Comparison of ENCODE assay signal across 8 mouse cellular contexts in genomic region chr10:97564957-97565856, GRCm38 (mm10). TPM values are rescaled to one million over a fixed set of nuclear protein-coding genes. Genes with fewer than 3 reads are reported as not detected.
DNase-seq lines count a peak whose midpoint lies in the region; ATAC-seq and TF ChIP-seq lines count a peak whose summit lies in the region.

Lum (plus strand) TSS chr10:97565128.

- peak within 1 kb of the TSS; percentile 65 for H3K27ac ChIP-seq in heart, adult 2 months
- H3K27ac ChIP-seq in limb, embryonic 11.5 days (replicated peaks; ENCODE audit: low read depth, low read length) = peak within 1 kb of the TSS; percentile 63
- H3K27ac ChIP-seq in stomach, embryonic 16.5 days (ENCODE audit: low read length) = peak within 1 kb of the TSS; percentile 87

- no peak for TF ChIP-seq EP300 in heart, adult 2 months (IDR thresholded peaks at IDR 0.05; ENCODE audit: insufficient read depth, low read depth, low read length)

- DNase-seq in adrenal gland, postnatal 36 days = no peak
- DNase-seq in embryo, embryonic 11 days = peak; percentile 57
- peak; percentile 22 to 29 for DNase-seq in heart, adult 2 months
- peak; percentile 61 for DNase-seq in limb, embryonic 11.5 days (ENCODE audit: low spot score)
- DNase-seq in cerebellum, adult 18-20 months = no peak
- DNase-seq in layer of hippocampus, postnatal 25 days (ENCODE audit: extremely low spot score in 1 of 2, low spot score in 1 of 2) = no peak

- 0 out of 2 replicates have a peak, but pooled peaks cover 1% of the 10 kb centered on the region for H3K4me1 ChIP-seq in heart, adult 2 months (ENCODE audit: control insufficient read depth, insufficient read depth, low read length)
- no peaks in the 10 kb centered on the region for H3K4me1 ChIP-seq in limb, embryonic 11.5 days (ENCODE audit: control insufficient read depth, insufficient read depth, low read length)
- H3K4me1 ChIP-seq in stomach, embryonic 16.5 days (ENCODE audit: control insufficient read depth, insufficient read depth, low read length) = no peaks in the 10 kb centered on the region

- no peak within 1 kb of the TSS for H3K9ac ChIP-seq in heart, adult 2 months (ENCODE audit: low read depth, low read length)
- no peak within 1 kb of the TSS for H3K9ac ChIP-seq in limb, embryonic 11.5 days (ENCODE audit: low read length)
- H3K9ac ChIP-seq in stomach, embryonic 16.5 days (ENCODE audit: low read length) = peak within 1 kb of the TSS; percentile 58

- no peaks in the 10 kb centered on the region for H3K27me3 ChIP-seq in heart, adult 2 months (ENCODE audit: control insufficient read depth, insufficient read depth, low read length)
- no peaks in the 10 kb centered on the region for H3K27me3 ChIP-seq in limb, embryonic 11.5 days (ENCODE audit: control insufficient read depth, insufficient read depth, low read length)
- no peaks in the 10 kb centered on the region for H3K27me3 ChIP-seq in stomach, embryonic 16.5 days (ENCODE audit: control insufficient read depth, insufficient read depth, low read length)

- no peak for TF ChIP-seq CTCF in heart, adult 2 months (IDR thresholded peaks at IDR 0.05)

- TF ChIP-seq POLR2A in heart, adult 2 months (IDR thresholded peaks at IDR 0.05; ENCODE audit: insufficient read depth, low read depth, low read length) = peak; percentile 24; the same call in 1 of the 2 replicates

- ATAC-seq in limb, embryonic 11.5 days (ENCODE audit: insufficient number of reproducible peaks, low FRiP score, low TSS enrichment, low read depth) = peak; percentile 84
- peak; percentile 64; the same call in 1 of the 2 replicates for ATAC-seq in stomach, embryonic 16.5 days (ENCODE audit: insufficient read depth, low FRiP score)
- no peak for ATAC-seq in erythroid progenitor cell, adult 5-6 weeks (replicated peaks; ENCODE audit: low FRiP score, poor library complexity, severe bottlenecking)

- intact Hi-C loops in heart, adult 2 months (cut with DNase I) = loop anchor here (5.0 kb wide), 2 partner anchors 102 to 188 kb away; no protein-coding TSS in a partner anchor

- 44% methylated on average over 10 of the region's 10 CpGs for WGBS in heart, adult 2 months
- 27% methylated on average over 10 of the region's 10 CpGs for WGBS in limb, embryonic 11.5 days
- 40% methylated on average over 10 of the region's 10 CpGs for WGBS in stomach, embryonic 16.5 days

- H3K4me2 ChIP-seq in limb, embryonic 11.5 days (ENCODE audit: low read depth, severe bottlenecking) = peak within 1 kb of the TSS; percentile 26; the same call in 1 of the 2 replicates
- peak within 1 kb of the TSS; percentile 43 for H3K4me2 ChIP-seq in stomach, embryonic 16.5 days (ENCODE audit: low read depth, low read length)

- no peaks in the 10 kb centered on the region for H3K36me3 ChIP-seq in heart, adult 2 months (ENCODE audit: control insufficient read depth, insufficient read depth, low read length)
- no peaks in the 10 kb centered on the region for H3K36me3 ChIP-seq in limb, embryonic 11.5 days (ENCODE audit: control insufficient read depth, insufficient read depth, low read length)
- peaks cover 5% of the 10 kb centered on the region for H3K36me3 ChIP-seq in stomach, embryonic 16.5 days (ENCODE audit: control insufficient read depth, insufficient read depth, low read length)

- H3K9me3 ChIP-seq in limb, embryonic 11.5 days (ENCODE audit: control insufficient read depth, low read length) = no peaks in the 10 kb centered on the region
- H3K9me3 ChIP-seq in stomach, embryonic 16.5 days (replicated peaks; ENCODE audit: control insufficient read depth, low read length) = no peaks in the 10 kb centered on the region

- H3K4me3 ChIP-seq in heart, adult 2 months = peak within 1 kb of the TSS; percentile 13
- no peak within 1 kb of the TSS for H3K4me3 ChIP-seq in limb, embryonic 11.5 days (ENCODE audit: low read depth, low read length)
- peak within 1 kb of the TSS; percentile 35 for H3K4me3 ChIP-seq in stomach, embryonic 16.5 days (replicated peaks; ENCODE audit: low read length)

- H3K79me2 ChIP-seq in heart, adult 2 months (replicated peaks; ENCODE audit: control insufficient read depth, insufficient read depth, low read length) = no peaks in the 10 kb centered on the region

RNA-seq across cellular contexts. Expression of gene Lum, which starts in this region (rescaled TPM):
- 10 to 100 TPM; 16.6 to 22.6 TPM for total RNA-seq in adrenal gland, postnatal 36 days (2021)
- 10 to 100 TPM; 30.9 to 58.8 TPM for total RNA-seq in heart, adult 2 months (2021)
- polyA plus RNA-seq in heart, adult 2 months (2012; rRNA removed) = 39.7 and 136 TPM in 2 replicates
- polyA plus RNA-seq in limb, embryonic 11.5 days (2014; fragmentation: Nextera tagmentation; extraction: Ambion mirVana) = 58.0 and 58.1 TPM in 2 replicates
- 301 and 315 TPM in 2 replicates for polyA plus RNA-seq in stomach, embryonic 16.5 days (2015; fragmentation: Nextera tagmentation; extraction: Ambion mirVana)
- 1 to 10 TPM; 2.0 to 2.9 TPM for total RNA-seq in layer of hippocampus, postnatal 25 days (2021)
- not detected in 2 replicates for total RNA-seq in erythroid progenitor cell, adult 5-6 weeks (2015; ENCODE audit: low replicate concordance)
- total RNA-seq in erythroid progenitor cell, adult 5-6 weeks (2017; ENCODE audit: low replicate concordance) = 0.51 and 0.98 TPM in 2 replicates

Comparison
In these comparisons a context has a peak if more than half of its experiments do, and no peak if none do; other contexts are left out.
1. RNA of gene Lum (total RNA-seq): 30.9 to 58.8 TPM in heart, adult 2 months and 16.6 to 22.6 TPM in adrenal gland, postnatal 36 days; 2.0 to 2.9 TPM in layer of hippocampus, postnatal 25 days and 0.51 to 0.98 TPM in erythroid progenitor cell, adult 5-6 weeks; every median in the first group is over 4 times any median in the second.
2. DNase-seq: peak in embryo, embryonic 11 days (single experiment), heart, adult 2 months (2 of 2) and limb, embryonic 11.5 days (single experiment); none in adrenal gland, postnatal 36 days (0 of 2), cerebellum, adult 18-20 months (0 of 2) and layer of hippocampus, postnatal 25 days (0 of 2).
3. Peak in every context shown above with its lines, with median percentiles within 50 percentile points of each other: H3K27ac ChIP-seq.